Mouse (Mus musculus) heart, embryonic 13.5 days (tissue): ENCODE measurements at regions not wholly inside any gene's neighbourhood (a gene's known extent, or its start where the extent isn't known, plus 50 kb on each side); places are given as distances from the start of the nearest gene placed in this dataset.
"Not testable (repeated sequence)": the region's sequence is repeated elsewhere in the genome, so short reads cannot be mapped to it uniquely, and the experiment has no call there.

Experiments
- ATAC-seq: fragments of 200-750 bp; cut with Nextera tagmentation; 2 replicates; pipeline ENCODE4 v1.8.0; 2017; ENCODE audit warnings: moderate TSS enrichment; ENCODE audit not compliant: insufficient number of reproducible peaks, low FRiP score, low TSS enrichment; ENCODE audit errors: extremely low read depth
- H3K27ac ChIP-seq: fragments of 300-500 bp; sonication (generic); replicated peaks from 2 replicates; pipeline ENCODE4 v1.5.1; 2015; ENCODE audit warnings: moderate library complexity, mild to moderate bottlenecking, inconsistent platforms
- H3K27me3 ChIP-seq: fragments of 300-500 bp; sonication (generic); replicated peaks from 2 replicates; pipeline ENCODE4 v1.6.1; 2015; ENCODE audit warnings: mild to moderate bottlenecking, inconsistent platforms
- H3K36me3 ChIP-seq: fragments of 300-500 bp; sonication (generic); 2 replicates; pipeline ENCODE4 v1.6.1; 2015; ENCODE audit warnings: mild to moderate bottlenecking, inconsistent platforms
- H3K4me1 ChIP-seq: fragments of 300-500 bp; sonication (generic); 2 replicates; pipeline ENCODE4 v1.6.1; 2015; ENCODE audit warnings: inconsistent platforms
- H3K4me2 ChIP-seq: fragments of 300-500 bp; sonication (generic); 2 replicates; pipeline ENCODE4 v1.6.1; 2015; ENCODE audit warnings: inconsistent platforms, mild to moderate bottlenecking, moderate library complexity
- H3K4me3 ChIP-seq: fragments of 300-500 bp; sonication (generic); 2 replicates; pipeline ENCODE4 v1.5.1; 2015; ENCODE audit warnings: moderate library complexity, mild to moderate bottlenecking, inconsistent platforms
- H3K9ac ChIP-seq: fragments of 300-500 bp; sonication (generic); 2 replicates; pipeline ENCODE4 v1.6.1; 2015; ENCODE audit warnings: inconsistent platforms, mild to moderate bottlenecking, moderate library complexity
- H3K9me3 ChIP-seq: fragments of 300-500 bp; sonication (generic); 2 replicates; pipeline ENCODE4 v1.6.1; 2016; ENCODE audit warnings: inconsistent platforms
- WGBS: fragments of 180-500 bp; shearing (Covaris S2); methylation state at CpG from one replicate; pipeline ENCODE4 v1.1.7; 2015; ENCODE audit warnings: mixed read lengths; 5-methylcytosine and 5-hydroxymethylcytosine counted together

DNA sequence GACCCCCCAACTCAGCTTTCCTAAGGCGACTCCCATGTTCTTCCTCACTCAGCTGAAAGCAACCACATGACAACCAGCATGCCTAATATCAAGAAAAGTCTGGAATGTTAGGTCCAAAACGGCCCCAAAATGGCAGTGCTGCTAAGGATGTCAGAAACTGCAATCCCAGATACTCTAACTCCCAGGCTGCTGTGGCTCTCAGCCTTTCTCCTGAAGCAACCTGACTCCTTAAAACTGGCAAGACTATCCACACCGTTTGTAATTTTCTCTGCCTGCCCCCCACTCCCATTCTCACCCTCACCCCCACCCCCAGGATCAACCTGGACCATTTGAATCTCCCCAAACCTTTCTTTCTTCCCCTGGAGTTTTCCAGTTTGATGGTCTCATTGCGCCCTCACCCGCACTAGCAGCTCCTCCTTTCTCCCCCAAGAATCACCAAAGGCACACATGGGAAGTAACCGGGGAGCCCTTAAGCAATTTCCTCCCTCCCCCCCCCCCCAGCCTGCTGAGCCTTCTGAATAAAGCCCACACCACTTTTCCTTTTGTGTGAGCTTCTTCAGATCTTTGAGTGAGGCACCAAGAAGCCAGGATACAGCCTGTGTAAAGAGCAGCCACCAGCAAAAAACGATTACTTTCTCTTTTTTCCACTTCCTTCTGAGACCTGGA, 106.7 kb upstream of the Ipo5 start:
- Histone ChIP-seq H3K27me3 (peaks cover 8% of the 10 kb centered on the region; the same call in 1 of the 2 replicates), H3K36me3 (no peaks in the 10 kb centered on the region), H3K9ac (no peak overlapping the region), H3K27ac (no peak overlapping the region), H3K4me2 (peak overlapping the region; percentile 56), H3K4me1 (peaks cover 12% of the 10 kb centered on the region), H3K9me3 (no peaks in the 10 kb centered on the region; the same call in 1 of the 2 replicates), H3K4me3 (peak overlapping the region; percentile 15; the same call in 1 of the 2 replicates)
- ATAC-seq = no peak
- 30% methylated on average over 7 of the region's 7 CpGs for WGBS

- no peak overlapping the region for H3K4me3 ChIP-seq
- H3K4me2 ChIP-seq = no peak overlapping the region
- ATAC-seq = no peak
- H3K4me1 ChIP-seq = peaks cover 12% of the 10 kb centered on the region
- WGBS = 61% methylated on average over 6 of the region's 6 CpGs
- no peaks in the 10 kb centered on the region; the same call in 1 of the 2 replicates for H3K9me3 ChIP-seq
- H3K9ac ChIP-seq = no peak overlapping the region
- H3K27ac ChIP-seq = no peak overlapping the region
- no peaks in the 10 kb centered on the region for H3K36me3 ChIP-seq
- H3K27me3 ChIP-seq = peaks cover 8% of the 10 kb centered on the region; the same call in 1 of the 2 replicates
These were observed 105.9 kb upstream of the Ipo5 start for GRCm38 (mm10) chr14:120805137-120805536.

- H3K4me3 ChIP-seq, ATAC-seq, H3K36me3 ChIP-seq, H3K27ac ChIP-seq, H3K9me3 ChIP-seq, H3K9ac ChIP-seq, H3K27me3 ChIP-seq: not testable (repeated sequence)
- Histone ChIP-seq H3K4me2 (peak overlapping the region; percentile 42), H3K4me1 (peaks cover 12% of the 10 kb centered on the region)
- WGBS = 38% methylated on average over 12 of the region's 12 CpGs
These were observed 105.0 kb upstream of the Ipo5 start for GRCm38 (mm10) chr14:120805816-120806552.

DNA sequence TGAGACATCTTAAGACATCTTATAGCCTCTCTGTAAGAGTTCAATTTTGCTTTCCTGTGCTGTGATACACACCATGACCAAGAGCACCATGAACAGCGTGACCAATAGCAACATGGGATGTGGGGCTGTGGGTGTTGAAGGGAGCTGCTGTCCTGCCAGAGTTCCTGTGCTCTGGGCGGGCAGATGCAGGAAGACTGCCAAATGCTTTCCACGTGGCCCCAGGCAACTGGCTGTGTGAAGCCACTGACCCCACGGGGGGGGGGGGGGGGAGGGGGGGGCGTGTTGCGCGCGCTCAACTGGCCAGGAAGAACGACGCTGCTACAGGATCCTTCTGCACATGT, 104.5 kb upstream of the Ipo5 start:
- ATAC-seq = no peak
- no peak overlapping the region for H3K4me3 ChIP-seq
- peaks cover 12% of the 10 kb centered on the region for H3K4me1 ChIP-seq
- H3K36me3 ChIP-seq = no peaks in the 10 kb centered on the region
- WGBS = 46% methylated on average over 5 of the region's 10 CpGs
- H3K9me3 ChIP-seq = no peaks in the 10 kb centered on the region; the same call in 1 of the 2 replicates
- H3K27ac ChIP-seq = no peak overlapping the region
- no peak overlapping the region for H3K9ac ChIP-seq
- peak overlapping the region; percentile 42 for H3K4me2 ChIP-seq
- H3K27me3 ChIP-seq = peaks cover 8% of the 10 kb centered on the region; the same call in 1 of the 2 replicates

- Histone ChIP-seq H3K4me2 (no peak overlapping the region), H3K4me3 (no peak overlapping the region), H3K9ac (no peak overlapping the region), H3K4me1 (peaks cover 4% of the 10 kb centered on the region; the same call in 1 of the 2 replicates), H3K9me3 (no peaks in the 10 kb centered on the region; the same call in 1 of the 2 replicates), H3K36me3 (no peaks in the 10 kb centered on the region), H3K27ac (no peak overlapping the region), H3K27me3 (no peaks in the 10 kb centered on the region)
- ATAC-seq = no peak
- WGBS = 78% methylated on average over 6 of the region's 6 CpGs
These were observed 101.7 kb upstream of the Ipo5 start for GRCm38 (mm10) chr14:120809321-120809720.

GRCm38 (mm10) chr14:120813938-120814337, 97.1 kb upstream of the Ipo5 start:
- H3K36me3 ChIP-seq = no peaks in the 10 kb centered on the region
- 85% methylated on average over 9 of the region's 9 CpGs for WGBS
- no peak overlapping the region for H3K4me3 ChIP-seq
- H3K9me3 ChIP-seq = no peaks in the 10 kb centered on the region
- H3K4me2 ChIP-seq = no peak overlapping the region
- no peaks in the 10 kb centered on the region for H3K27me3 ChIP-seq
- no peak for ATAC-seq
- H3K9ac ChIP-seq = no peak overlapping the region
- no peak overlapping the region for H3K27ac ChIP-seq
- no peaks in the 10 kb centered on the region for H3K4me1 ChIP-seq

DNA sequence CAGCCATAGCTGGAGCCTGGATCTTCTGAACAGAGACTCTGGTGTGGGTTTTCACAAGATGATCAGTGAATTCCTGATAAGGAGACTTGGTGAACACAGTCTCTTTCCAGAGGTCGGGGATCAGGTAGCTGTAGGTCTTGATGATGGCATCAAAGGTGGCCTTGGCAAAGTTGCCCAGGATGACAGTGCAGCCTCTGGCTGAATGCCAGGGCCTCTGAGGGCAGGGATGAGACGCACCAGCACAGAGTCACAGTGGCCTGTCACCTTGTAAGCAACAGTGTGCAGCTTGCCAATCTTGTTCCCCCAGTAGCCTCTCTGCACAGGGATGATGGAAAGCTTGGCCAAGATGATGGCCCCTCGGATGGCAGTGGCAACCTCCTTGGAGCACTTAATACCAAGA, 95.9 kb upstream of the Ipo5 start:
- H3K36me3 ChIP-seq, H3K9me3 ChIP-seq, H3K4me2 ChIP-seq, H3K27ac ChIP-seq, H3K27me3 ChIP-seq, ATAC-seq, H3K4me1 ChIP-seq, H3K9ac ChIP-seq, H3K4me3 ChIP-seq: not testable (repeated sequence)
- WGBS = 64% methylated on average over 3 of the region's 3 CpGs

GRCm38 (mm10) chr14:120816529-120816928, 94.5 kb upstream of the Ipo5 start:
- Histone ChIP-seq H3K9me3 (0 out of 2 replicates have a peak, but pooled peaks cover 5% of the 10 kb centered on the region), H3K27me3 (no peaks in the 10 kb centered on the region), H3K36me3 (no peaks in the 10 kb centered on the region), H3K4me3 (no peak overlapping the region), H3K4me1 (no peaks in the 10 kb centered on the region), H3K27ac (no peak overlapping the region), H3K4me2 (no peak overlapping the region), H3K9ac (no peak overlapping the region)
- 88% methylated on average over 2 of the region's 2 CpGs for WGBS
- ATAC-seq = no peak

- no peak for ATAC-seq
- WGBS = 76% methylated on average over 4 of the region's 4 CpGs
- no peak overlapping the region for H3K4me2 ChIP-seq
These were observed 84.8 kb upstream of the Ipo5 start for GRCm38 (mm10) chr14:120826187-120826586.

GRCm38 (mm10) chr14:120830389-120830835, 80.6 kb upstream of the Ipo5 start:
- 19% methylated on average over 20 of the region's 20 CpGs for WGBS
- not testable (repeated sequence) for H3K36me3 ChIP-seq, H3K27me3 ChIP-seq, H3K9ac ChIP-seq, H3K9me3 ChIP-seq, H3K4me2 ChIP-seq, H3K4me3 ChIP-seq, ATAC-seq, H3K27ac ChIP-seq
- peaks cover 24% of the 10 kb centered on the region for H3K4me1 ChIP-seq

More at GRCm38 (mm10) chr14:120826187-120826586, 84.8 kb upstream of the Ipo5 start:
- Histone ChIP-seq H3K36me3 (no peaks in the 10 kb centered on the region), H3K9me3 (0 out of 2 replicates have a peak, but pooled peaks cover 5% of the 10 kb centered on the region), H3K4me3 (no peak overlapping the region), H3K9ac (no peak overlapping the region), H3K4me1 (no peaks in the 10 kb centered on the region), H3K27me3 (no peaks in the 10 kb centered on the region), H3K27ac (no peak overlapping the region)

DNA sequence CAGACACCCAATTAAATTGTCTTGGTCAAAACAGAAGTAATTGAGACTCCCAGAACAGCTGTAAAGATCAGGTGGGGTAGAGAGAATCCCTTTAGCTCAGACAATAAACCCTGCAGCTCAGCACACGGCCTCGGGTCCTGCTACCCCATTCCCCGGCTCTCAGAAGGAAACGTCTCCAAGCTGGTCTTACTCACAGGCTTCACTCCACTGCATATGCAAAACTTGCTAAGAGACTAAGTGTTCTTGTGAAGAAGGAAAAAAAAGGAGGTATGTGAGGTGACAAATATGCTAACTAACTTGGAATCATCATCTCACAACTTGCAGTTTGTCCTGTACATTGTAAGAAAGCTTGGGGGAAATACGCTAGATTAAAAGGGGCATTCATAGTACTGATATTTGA, 79.6 kb upstream of the Ipo5 start:
- H3K9me3 ChIP-seq = no peaks in the 10 kb centered on the region
- H3K27ac ChIP-seq = no peak overlapping the region
- peaks cover 24% of the 10 kb centered on the region for H3K4me1 ChIP-seq
- ATAC-seq = no peak
- no peaks in the 10 kb centered on the region for H3K36me3 ChIP-seq
- H3K27me3 ChIP-seq = no peaks in the 10 kb centered on the region
- H3K4me2 ChIP-seq = no peak overlapping the region; the same call in 1 of the 2 replicates
- WGBS = 60% methylated on average over 5 of the region's 5 CpGs
- no peak overlapping the region for H3K9ac ChIP-seq
- H3K4me3 ChIP-seq = no peak overlapping the region
